Mouse (Mus musculus) spleen, postnatal 36 days (tissue): ENCODE measurements around the gene Nipsnap2.
"Not testable (repeated sequence)": the region's sequence is repeated elsewhere in the genome, so short reads cannot be mapped to it uniquely, and the experiment has no call there.

Source experiments
- DNase-seq, 2 experiments: peaks; one replicate each; pipeline ENCODE4 v3.0.0; 2022; ENCODE audit warnings: low spot score in 2 of 2, mixed read lengths in 1 of 2

Gene Nipsnap2

GRCm38 (mm10) chr5:129761865-129762540 is 37.1 kb downstream of the Nipsnap2 start:
- DNase-seq: no peak

- no peak for DNase-seq
Measured at GRCm38 (mm10) chr5:129770443-129771355, 45.8 kb downstream of the Nipsnap2 start.

DNA sequence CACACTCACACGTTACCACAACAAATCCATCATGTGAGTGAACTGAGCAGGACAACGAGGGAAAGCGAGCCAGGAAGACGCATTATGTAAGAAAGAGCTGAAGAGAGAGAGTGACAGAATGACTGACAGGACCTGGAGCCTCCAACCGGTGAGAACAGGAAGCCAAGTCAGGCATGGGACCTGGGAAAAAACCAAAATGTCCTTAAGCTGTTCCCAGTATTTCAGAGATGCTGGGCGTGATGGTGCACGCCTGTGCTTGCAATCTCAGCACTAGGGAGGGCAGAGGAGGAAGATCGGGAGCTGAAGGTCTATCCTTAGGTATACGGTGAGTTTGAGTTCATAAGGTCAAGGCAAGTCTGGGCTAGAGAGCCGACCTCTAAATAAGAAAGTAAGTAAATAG is 47.6 kb downstream of the Nipsnap2 start:
- no peak for DNase-seq

- DNase-seq: not testable (repeated sequence)
Measured at GRCm38 (mm10) chr5:129773330-129773729, 48.5 kb downstream of the Nipsnap2 start.

DNA sequence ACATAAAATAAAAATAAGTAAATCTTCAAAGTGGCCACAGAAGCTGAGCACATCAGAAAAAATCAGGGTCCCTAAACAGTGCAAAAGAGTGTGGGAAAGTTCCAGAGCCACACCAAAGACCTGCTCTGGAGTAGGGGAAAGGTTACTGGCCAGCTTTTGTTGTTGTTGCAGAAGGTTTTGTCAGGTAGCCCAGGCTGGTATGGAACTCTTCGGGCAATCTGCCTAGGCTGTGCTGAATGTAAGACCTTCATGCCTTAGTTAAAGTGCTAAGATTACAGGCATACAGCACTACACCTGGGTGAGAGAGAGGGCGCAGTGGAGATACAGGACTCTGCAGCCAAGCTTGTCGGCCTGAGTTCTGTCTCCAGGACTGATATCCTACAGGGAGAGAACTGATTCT is 49.8 kb downstream of the Nipsnap2 start:
- no peak for DNase-seq

- DNase-seq: no peak
Measured at GRCm38 (mm10) chr5:129778348-129778995, 53.6 kb downstream of the Nipsnap2 start.

GRCm38 (mm10) chr5:129778996-129779716 is 54.3 kb downstream of the Nipsnap2 start:
- peak; percentile 47 to 50 for DNase-seq

DNA sequence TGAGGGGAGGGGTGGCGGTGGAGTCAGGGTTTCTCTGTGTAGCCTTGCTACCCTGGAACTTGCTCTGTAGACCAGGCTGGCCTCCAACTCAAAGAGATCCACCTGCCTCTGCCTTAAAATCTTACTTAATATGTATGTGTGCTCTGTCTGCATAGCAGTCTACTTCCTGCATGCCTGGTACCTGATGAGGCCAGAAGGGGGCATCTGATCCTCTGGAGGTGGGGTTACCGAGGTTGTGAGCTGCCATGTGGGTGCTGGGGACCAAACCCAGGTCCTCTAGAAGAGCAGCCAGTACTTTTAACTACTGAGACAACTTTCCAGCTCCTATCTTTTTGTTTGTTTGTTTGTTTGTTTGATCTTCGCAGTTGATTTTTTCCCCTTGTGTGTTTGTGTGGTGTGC is 55.3 kb downstream of the Nipsnap2 start:
- DNase-seq: no peak

DNA sequence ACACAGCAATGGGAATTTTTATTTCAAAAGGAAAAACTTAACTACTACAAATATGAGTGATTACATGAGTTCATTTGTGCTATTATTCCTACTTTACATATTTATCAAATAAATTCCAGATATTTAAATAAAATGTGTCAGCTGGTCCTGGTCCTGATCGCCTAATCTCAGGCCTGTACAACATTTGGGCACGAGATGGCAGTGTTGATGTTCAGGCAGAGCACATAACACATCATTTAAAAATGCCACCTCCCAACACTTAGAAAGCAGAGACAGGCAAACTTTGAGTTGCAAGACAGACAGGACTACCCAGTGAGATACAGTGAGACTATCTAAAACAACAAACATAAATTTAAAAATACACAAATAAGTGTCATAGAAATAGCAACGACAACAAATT is 57.3 kb downstream of the Nipsnap2 start:
- DNase-seq: no peak

GRCm38 (mm10) chr5:129785235-129785870 is 60.5 kb downstream of the Nipsnap2 start:
- no peak for DNase-seq

- DNase-seq: no peak
Measured at GRCm38 (mm10) chr5:129786161-129786560, 61.3 kb downstream of the Nipsnap2 start.

- peak; percentile 94 to 96 for DNase-seq
Measured at GRCm38 (mm10) chr5:129786818-129787790, 62.2 kb downstream of the Nipsnap2 start, which contains the start of gene Psph. Gene Psph, minus strand, starts transcription at chr5:129787449.

GRCm38 (mm10) chr5:129787818-129788593 is 63.1 kb downstream of the Nipsnap2 start:
- DNase-seq: no peak

DNA sequence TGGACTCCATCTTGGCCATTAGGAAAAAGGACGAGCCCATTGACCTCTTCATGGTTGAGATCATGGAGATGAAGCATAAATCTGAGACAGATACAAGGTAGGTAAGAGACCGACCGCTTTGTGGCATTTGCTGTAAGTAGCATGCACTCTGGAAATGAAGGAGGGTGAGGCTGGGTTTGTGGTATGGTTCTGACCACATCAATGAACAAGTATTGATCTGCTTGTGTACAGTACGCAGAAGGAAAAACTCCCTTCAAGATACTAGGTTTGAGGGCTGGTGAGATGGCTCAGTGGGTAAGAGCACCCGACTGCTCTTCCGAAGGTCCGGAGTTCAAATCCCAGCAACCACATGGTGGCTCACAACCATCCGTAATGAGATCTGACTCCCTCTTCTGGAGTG is 65.7 kb downstream of the Nipsnap2 start:
- not testable (repeated sequence) for DNase-seq
